Mouse (Mus musculus) lung, postnatal 0 days (tissue): ENCODE measurements around the gene Actc1.

ENCODE experiments used
- CTCF ChIP-seq: IDR thresholded peaks from 2 replicates; pipeline ENCODE4 v1.5.1; 2016; ENCODE audit warnings: antibody characterized with exemption, mild to moderate bottlenecking
- EP300 ChIP-seq: IDR thresholded peaks from 2 replicates; pipeline ENCODE4 v1.6.1; 2016; ENCODE audit warnings: antibody characterized with exemption, mild to moderate bottlenecking, control low read depth

DNA sequence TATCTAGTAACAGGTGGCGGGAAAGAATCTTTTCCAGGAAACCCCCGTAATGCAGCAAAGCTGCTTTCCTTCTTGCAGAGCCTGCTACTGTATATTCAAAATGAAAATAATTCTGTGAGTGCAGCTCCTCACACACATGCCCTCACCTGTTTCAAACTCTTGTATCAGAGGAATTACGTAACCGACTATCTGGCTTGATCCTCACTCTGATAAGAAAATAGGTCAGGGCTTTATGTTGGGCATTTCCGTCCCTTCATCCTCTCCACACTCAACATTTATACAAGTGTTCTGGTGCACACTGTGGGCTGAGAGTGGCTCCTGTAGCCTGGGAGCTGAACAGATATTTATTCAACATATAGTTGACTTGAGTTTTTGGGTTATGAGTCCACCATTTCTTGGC lies 45.8 kb upstream of the Actc1 start:
- TF ChIP-seq EP300 = no peak
- no peak for TF ChIP-seq CTCF
